Mouse (Mus musculus): ENCODE measurements around the gene Exoc4. TPM values are rescaled to one million over a fixed set of nuclear protein-coding genes. Genes with fewer than 3 reads are reported as not detected.

Gene Exoc4
- polyA plus RNA-seq, 1 experiment from 2014 or later, result 38.8 TPM

GRCm38 (mm10) chr6:33831276-33831675 is 582.4 kb downstream of the Exoc4 start:
- H3K9ac ChIP-seq (replicated peaks), result no peak overlapping the region
- no peaks in the 10 kb centered on the region for H3K4me1 ChIP-seq
- no peaks in the 10 kb centered on the region for H3K9me3 ChIP-seq (replicated peaks)
- no peak overlapping the region for H3K4me3 ChIP-seq (replicated peaks)
- H3K4me2 ChIP-seq, result no peak overlapping the region
- no peaks in the 10 kb centered on the region for H3K36me3 ChIP-seq
- 88% methylated on average over 3 of the region's 3 CpGs for WGBS
- H3K27me3 ChIP-seq (replicated peaks), result no peaks in the 10 kb centered on the region
- no peak overlapping the region for H3K27ac ChIP-seq (replicated peaks)
- no peak for ATAC-seq (ENCODE audit: low FRiP score)

GRCm38 (mm10) chr6:33832978-33833377 is 584.1 kb downstream of the Exoc4 start:
- no peak overlapping the region for H3K4me3 ChIP-seq (replicated peaks)
- H3K4me1 ChIP-seq, result no peaks in the 10 kb centered on the region
- 37% methylated on average over 4 of the region's 4 CpGs for WGBS
- no peaks in the 10 kb centered on the region for H3K27me3 ChIP-seq (replicated peaks)
- H3K4me2 ChIP-seq, result no peak overlapping the region
- no peak for ATAC-seq (ENCODE audit: low FRiP score)
- H3K36me3 ChIP-seq, result no peaks in the 10 kb centered on the region
- H3K27ac ChIP-seq (replicated peaks), result no peak overlapping the region
- no peaks in the 10 kb centered on the region for H3K9me3 ChIP-seq (replicated peaks)
- no peak overlapping the region for H3K9ac ChIP-seq (replicated peaks)

- Histone ChIP-seq H3K4me1 (no peaks in the 10 kb centered on the region), H3K27ac (replicated peaks) (no peak overlapping the region), H3K4me2 (no peak overlapping the region), H3K9me3 (replicated peaks) (no peaks in the 10 kb centered on the region), H3K4me3 (replicated peaks) (no peak overlapping the region), H3K27me3 (replicated peaks) (no peaks in the 10 kb centered on the region), H3K9ac (replicated peaks) (no peak overlapping the region), H3K36me3 (peaks cover 5% of the 10 kb centered on the region; the same call in 1 of the 2 replicates)
- WGBS, result 88% methylated on average over 3 of the region's 3 CpGs
- no peak for ATAC-seq (ENCODE audit: low FRiP score)
These were observed 587.3 kb downstream of the Exoc4 start for GRCm38 (mm10) chr6:33836048-33836780.

GRCm38 (mm10) chr6:33842901-33843300 is 594.0 kb downstream of the Exoc4 start:
- Histone ChIP-seq H3K4me2 (no peak overlapping the region), H3K27me3 (replicated peaks) (no peaks in the 10 kb centered on the region), H3K9me3 (replicated peaks) (no peaks in the 10 kb centered on the region), H3K4me1 (no peaks in the 10 kb centered on the region), H3K4me3 (replicated peaks) (no peak overlapping the region), H3K36me3 (peaks cover 5% of the 10 kb centered on the region; the same call in 1 of the 2 replicates), H3K9ac (replicated peaks) (no peak overlapping the region), H3K27ac (replicated peaks) (no peak overlapping the region)
- WGBS, result 44% methylated on average over 1 of the region's 1 CpGs
- no peak for ATAC-seq (ENCODE audit: low FRiP score)

- no peak overlapping the region for H3K9ac ChIP-seq (replicated peaks)
- no peak overlapping the region for H3K27ac ChIP-seq (replicated peaks)
- no peaks in the 10 kb centered on the region for H3K27me3 ChIP-seq (replicated peaks)
- ATAC-seq (ENCODE audit: low FRiP score), result no peak
- H3K36me3 ChIP-seq, result no peaks in the 10 kb centered on the region
- no peak overlapping the region for H3K4me2 ChIP-seq
- H3K4me1 ChIP-seq, result 0 out of 2 replicates have a peak, but pooled peaks cover 4% of the 10 kb centered on the region
- WGBS, result 78% methylated on average over 3 of the region's 3 CpGs
- H3K9me3 ChIP-seq (replicated peaks), result no peaks in the 10 kb centered on the region
- H3K4me3 ChIP-seq (replicated peaks), result no peak overlapping the region
These were observed 610.2 kb downstream of the Exoc4 start for GRCm38 (mm10) chr6:33859049-33859448.

- H3K9me3 ChIP-seq (replicated peaks), result no peaks in the 10 kb centered on the region
- WGBS, result 79% methylated on average over 3 of the region's 3 CpGs
- H3K36me3 ChIP-seq, result no peaks in the 10 kb centered on the region
- H3K27me3 ChIP-seq (replicated peaks), result no peaks in the 10 kb centered on the region
- H3K4me3 ChIP-seq (replicated peaks), result no peak overlapping the region
- no peak overlapping the region for H3K27ac ChIP-seq (replicated peaks)
- no peak overlapping the region for H3K4me2 ChIP-seq
- ATAC-seq (ENCODE audit: low FRiP score), result no peak
- no peak overlapping the region for H3K9ac ChIP-seq (replicated peaks)
- peaks cover 11% of the 10 kb centered on the region for H3K4me1 ChIP-seq
These were observed 616.9 kb downstream of the Exoc4 start for GRCm38 (mm10) chr6:33865752-33866151.

GRCm38 (mm10) chr6:33866901-33867580 is 618.2 kb downstream of the Exoc4 start:
- no peak for ATAC-seq (ENCODE audit: low FRiP score)
- 82% methylated on average over 3 of the region's 3 CpGs for WGBS

GRCm38 (mm10) chr6:33869251-33869650 is 620.4 kb downstream of the Exoc4 start:
- Histone ChIP-seq H3K9me3 (replicated peaks) (no peaks in the 10 kb centered on the region), H3K4me1 (peaks cover 18% of the 10 kb centered on the region), H3K27me3 (replicated peaks) (no peaks in the 10 kb centered on the region), H3K9ac (replicated peaks) (no peak overlapping the region), H3K36me3 (no peaks in the 10 kb centered on the region), H3K27ac (replicated peaks) (peak overlapping the region; percentile 19; the same call in 1 of the 2 replicates), H3K4me2 (no peak overlapping the region), H3K4me3 (replicated peaks) (no peak overlapping the region)
- WGBS, result 87% methylated on average over 3 of the region's 3 CpGs
- no peak for ATAC-seq (ENCODE audit: low FRiP score)

More at GRCm38 (mm10) chr6:33866901-33867580, 618.2 kb downstream of the Exoc4 start:
- Histone ChIP-seq H3K27me3 (replicated peaks) (no peaks in the 10 kb centered on the region), H3K4me3 (replicated peaks) (no peak overlapping the region), H3K27ac (replicated peaks) (no peak overlapping the region), H3K4me1 (peaks cover 18% of the 10 kb centered on the region), H3K4me2 (no peak overlapping the region), H3K36me3 (no peaks in the 10 kb centered on the region), H3K9ac (replicated peaks) (no peak overlapping the region), H3K9me3 (replicated peaks) (no peaks in the 10 kb centered on the region)

- Histone ChIP-seq H3K27me3 (replicated peaks) (no peaks in the 10 kb centered on the region), H3K36me3 (no peaks in the 10 kb centered on the region), H3K27ac (replicated peaks) (no peak overlapping the region; the same call in 1 of the 2 replicates), H3K4me2 (no peak overlapping the region), H3K4me3 (replicated peaks) (no peak overlapping the region), H3K9ac (replicated peaks) (no peak overlapping the region), H3K4me1 (peaks cover 18% of the 10 kb centered on the region), H3K9me3 (replicated peaks) (no peaks in the 10 kb centered on the region)
- no peak for ATAC-seq (ENCODE audit: low FRiP score)
- WGBS, result 40% methylated on average over 9 of the region's 9 CpGs
These were observed 621.7 kb downstream of the Exoc4 start for GRCm38 (mm10) chr6:33870468-33871142.

GRCm38 (mm10) chr6:33871286-33871685 is 622.4 kb downstream of the Exoc4 start:
- Histone ChIP-seq H3K4me2 (no peak overlapping the region), H3K9ac (replicated peaks) (no peak overlapping the region), H3K4me1 (peaks cover 18% of the 10 kb centered on the region), H3K4me3 (replicated peaks) (no peak overlapping the region), H3K27me3 (replicated peaks) (no peaks in the 10 kb centered on the region), H3K27ac (replicated peaks) (no peak overlapping the region), H3K9me3 (replicated peaks) (no peaks in the 10 kb centered on the region), H3K36me3 (no peaks in the 10 kb centered on the region)
- ATAC-seq (ENCODE audit: low FRiP score), result no peak
- WGBS, result 65% methylated on average over 1 of the region's 1 CpGs

GRCm38 (mm10) chr6:33872192-33872591 is 623.3 kb downstream of the Exoc4 start:
- WGBS, result 46% methylated on average over 1 of the region's 1 CpGs
- Histone ChIP-seq H3K27me3 (replicated peaks) (no peaks in the 10 kb centered on the region), H3K36me3 (no peaks in the 10 kb centered on the region), H3K9me3 (replicated peaks) (no peaks in the 10 kb centered on the region), H3K27ac (replicated peaks) (no peak overlapping the region), H3K4me3 (replicated peaks) (no peak overlapping the region), H3K4me2 (no peak overlapping the region), H3K4me1 (peaks cover 18% of the 10 kb centered on the region), H3K9ac (replicated peaks) (no peak overlapping the region)
- no peak for ATAC-seq (ENCODE audit: low FRiP score)

All from neural tube, embryonic 15.5 days (tissue).